Mouse (Mus musculus) G1E (cell line): ENCODE data around the gene Aqp5. TPM values are rescaled to one million over a fixed set of nuclear protein-coding genes. Genes with fewer than 3 reads are reported as not detected.
A peak's percentile ranks its signal among the peaks of the same experiment; 100 is the strongest.

Experiments used
- ATAC-seq: 2 replicates; pipeline ENCODE4 v1.8.0; 2016; ENCODE audit warnings: mild to moderate bottlenecking; ENCODE audit not compliant: insufficient number of reproducible peaks, poor library complexity, low FRiP score, severe bottlenecking; ENCODE audit errors: extremely low read depth
- DNase-seq: peaks from one replicate; pipeline ENCODE4 v3.0.0; 2012; ENCODE audit warnings: low spot score
- H3K27me3 ChIP-seq: 2 replicates; pipeline ENCODE4 v1.6.1; 2012; ENCODE audit warnings: mild to moderate bottlenecking, low read length, inconsistent platforms; ENCODE audit not compliant: insufficient read depth
- H3K36me3 ChIP-seq: replicated peaks from 2 replicates; pipeline ENCODE3; 2012; ENCODE audit warnings: mild to moderate bottlenecking, inconsistent platforms
- H3K4me1 ChIP-seq: 2 replicates; pipeline ENCODE4 v1.6.1; 2012; ENCODE audit warnings: low read depth, low read length, inconsistent platforms, mixed read lengths; ENCODE audit not compliant: insufficient read depth
- H3K4me3 ChIP-seq: 2 replicates; pipeline ENCODE4 v1.5.1; 2012; ENCODE audit warnings: low read depth, mild to moderate bottlenecking, inconsistent platforms, low read length, moderate library complexity, mixed read lengths
- H3K9me3 ChIP-seq: replicated peaks from 2 replicates; pipeline ENCODE4 v1.6.1; 2012; ENCODE audit warnings: inconsistent platforms
- CTCF ChIP-seq: IDR thresholded peaks from 2 replicates; pipeline ENCODE4 v1.5.1; 2012; ENCODE audit warnings: low read depth, low read length, inconsistent platforms, mixed read lengths
- GATA1 ChIP-seq: IDR thresholded peaks from 2 replicates; pipeline ENCODE4 v1.6.1; 2012; ENCODE audit warnings: borderline replicate concordance, low read length, inconsistent platforms, mixed read lengths
- GATA2 ChIP-seq: IDR thresholded peaks from 2 replicates; pipeline ENCODE4 v1.6.1; 2012; ENCODE audit warnings: low read depth, low read length, inconsistent platforms, borderline replicate concordance
- POLR2AphosphoS5 ChIP-seq: IDR thresholded peaks from 2 replicates; pipeline ENCODE4 v1.6.1; 2012; ENCODE audit warnings: low read depth, low read length, inconsistent platforms; ENCODE audit not compliant: insufficient replicate concordance
- TAL1 ChIP-seq: conservative IDR thresholded peaks from 2 replicates; pipeline ENCODE4 v1.6.1; 2012; ENCODE audit warnings: low read depth, low read length, inconsistent platforms, mixed read lengths
- polyA plus RNA-seq: library from polyadenylated mRNA; stranded (reverse); fragments of >175 nt; gene quantifications from 2 replicates; pipeline ENCODE4 v1.2.3, GENCODE M21; 2012
- total RNA-seq, 2 experiments: library from RNA; stranded (forward) in 1 of 2; stranded (reverse) in 1 of 2; fragments of 200-1000 nt in 1 of 2; fragments of >200 nt in 1 of 2; fragmentation: Nextera tagmentation in 1 of 2; gene quantifications; 2 replicates each; pipeline ENCODE4 v1.2.3; 2014 to 2017

Aqp5 gene
- total and polyA plus RNA-seq, 3 experiments: 0.44 TPM; not detected in 2

GRCm38 (mm10) chr15:99599245-99600070 is 8.9 kb downstream of the Aqp5 start:
- DNase-seq (no peak), ATAC-seq (no peak)
- peaks cover 19% of the 10 kb centered on the region for H3K4me1 ChIP-seq
- no peaks in the 10 kb centered on the region for H3K36me3 ChIP-seq
- TF ChIP-seq POLR2AphosphoS5 (no peak), GATA2 (no peak), TAL1 (no peak), GATA1 (no peak), CTCF (no peak)
- H3K9me3 ChIP-seq: no peaks in the 10 kb centered on the region
- peaks cover 74% of the 10 kb centered on the region for H3K27me3 ChIP-seq
- no peak overlapping the region for H3K4me3 ChIP-seq

GRCm38 (mm10) chr15:99600986-99601822 is 10.6 kb downstream of the Aqp5 start, which contains the start of gene Aqp6:
Gene Aqp6, plus strand, starts transcription at chr15:99601400.
- Histone ChIP-seq H3K4me1 (peaks cover 24% of the 10 kb centered on the region), H3K9me3 (no peaks in the 10 kb centered on the region), H3K27me3 (peaks cover 77% of the 10 kb centered on the region), H3K4me3 (no peak within 1 kb of the TSS), H3K36me3 (no peaks in the 10 kb centered on the region)
- no peak for DNase-seq
- ATAC-seq: no peak
- TF ChIP-seq GATA1: no peak

- peaks cover 76% of the 10 kb centered on the region for H3K27me3 ChIP-seq
- H3K4me1 ChIP-seq: peaks cover 26% of the 10 kb centered on the region
- TF ChIP-seq POLR2AphosphoS5 (no peak), GATA1 (no peak), CTCF (no peak), TAL1 (no peak), GATA2 (no peak)
- DNase-seq: no peak
- ATAC-seq: no peak
- no peaks in the 10 kb centered on the region for H3K9me3 ChIP-seq
- H3K36me3 ChIP-seq: no peaks in the 10 kb centered on the region
- no peak overlapping the region for H3K4me3 ChIP-seq
These were observed 11.2 kb downstream of the Aqp5 start for GRCm38 (mm10) chr15:99601823-99602120.

DNA sequence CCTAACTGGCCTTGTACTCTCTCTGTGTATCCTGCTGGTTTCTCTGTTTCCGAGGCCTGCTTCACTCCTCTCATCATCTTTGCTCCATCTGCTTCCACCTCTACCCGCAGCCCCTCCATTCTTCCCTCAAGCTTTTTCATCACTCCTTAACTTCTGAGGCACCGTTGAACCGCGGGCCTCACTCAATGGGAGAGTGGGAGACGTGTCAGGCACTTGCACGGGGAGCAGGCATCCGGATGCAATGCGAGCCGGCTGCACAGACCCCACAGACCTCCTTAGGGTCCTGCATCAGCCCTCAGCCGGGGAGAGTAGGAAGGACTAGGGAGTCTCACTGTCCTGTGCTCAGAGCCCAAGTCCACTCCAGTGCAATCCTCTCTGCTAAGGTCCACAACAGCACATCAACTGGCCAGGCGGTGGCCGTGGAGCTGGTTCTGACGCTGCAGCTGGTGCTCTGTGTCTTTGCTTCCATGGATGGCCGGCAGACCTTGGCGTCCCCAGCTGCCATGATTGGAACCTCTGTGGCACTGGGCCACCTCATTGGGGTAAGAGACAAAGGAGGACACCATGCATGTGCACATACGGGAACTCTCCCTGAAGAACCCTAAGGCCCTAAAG is 11.7 kb downstream of the Aqp5 start:
- H3K9me3 ChIP-seq: no peaks in the 10 kb centered on the region
- DNase-seq (no peak), ATAC-seq (no peak)
- TF ChIP-seq CTCF: no peak
- TF ChIP-seq TAL1: no peak
- no peak for TF ChIP-seq GATA1
- no peak for TF ChIP-seq GATA2
- no peak for TF ChIP-seq POLR2AphosphoS5
- no peaks in the 10 kb centered on the region for H3K36me3 ChIP-seq
- no peak overlapping the region for H3K4me3 ChIP-seq
- H3K27me3 ChIP-seq: peaks cover 76% of the 10 kb centered on the region
- H3K4me1 ChIP-seq: peaks cover 32% of the 10 kb centered on the region

DNA sequence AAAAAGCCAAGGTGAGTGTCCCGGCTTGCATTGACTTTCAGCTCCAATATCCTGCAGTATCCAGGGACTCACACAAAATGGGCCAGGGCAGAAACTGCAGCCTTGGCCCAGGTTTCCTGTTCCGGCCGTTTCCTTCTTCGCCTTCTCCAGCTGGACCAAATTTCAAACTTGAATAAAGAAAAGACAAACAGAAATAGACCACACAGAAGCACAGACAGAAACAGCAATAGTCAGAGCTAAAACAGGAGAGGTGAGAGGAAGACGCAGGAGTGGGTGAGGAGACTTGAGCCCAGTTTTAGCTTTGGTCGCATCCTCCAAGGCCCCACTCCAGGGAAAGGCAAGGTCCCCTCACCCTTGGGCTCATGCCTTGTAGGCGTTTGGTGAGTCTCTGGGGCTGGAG is 12.6 kb downstream of the Aqp5 start:
- peaks cover 38% of the 10 kb centered on the region for H3K4me1 ChIP-seq
- H3K27me3 ChIP-seq: peaks cover 75% of the 10 kb centered on the region
- DNase-seq (no peak), ATAC-seq (no peak)
- no peak for TF ChIP-seq POLR2AphosphoS5
- no peak for TF ChIP-seq GATA1
- no peak for TF ChIP-seq CTCF
- TF ChIP-seq GATA2: no peak
- no peaks in the 10 kb centered on the region for H3K9me3 ChIP-seq
- no peaks in the 10 kb centered on the region for H3K36me3 ChIP-seq
- H3K4me3 ChIP-seq: no peak overlapping the region

DNA sequence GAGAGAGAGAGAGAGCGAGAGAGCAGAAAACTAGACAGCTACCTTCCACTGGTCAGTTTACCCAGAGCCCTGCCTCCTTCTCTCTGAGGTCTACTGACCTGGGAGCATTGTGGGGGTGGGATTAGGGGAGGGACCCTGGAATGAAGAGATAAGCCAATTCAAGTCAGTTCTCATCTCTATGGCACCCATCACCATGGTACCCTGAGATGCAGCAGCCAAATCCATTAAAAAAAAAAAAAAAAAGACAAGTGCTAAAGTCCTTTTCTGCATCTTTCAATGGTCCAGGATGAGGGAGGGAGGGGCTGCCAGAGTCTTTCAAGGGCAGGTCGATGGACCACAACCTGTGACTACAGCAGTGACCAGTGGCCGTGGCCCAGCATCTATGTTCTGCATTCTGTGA is 15.0 kb downstream of the Aqp5 start:
- Histone ChIP-seq H3K27me3 (peaks cover 68% of the 10 kb centered on the region), H3K9me3 (no peaks in the 10 kb centered on the region), H3K4me3 (no peak overlapping the region), H3K36me3 (no peaks in the 10 kb centered on the region), H3K4me1 (peaks cover 37% of the 10 kb centered on the region)
- TF ChIP-seq POLR2AphosphoS5: no peak
- no peak for DNase-seq
- no peak for ATAC-seq

DNA sequence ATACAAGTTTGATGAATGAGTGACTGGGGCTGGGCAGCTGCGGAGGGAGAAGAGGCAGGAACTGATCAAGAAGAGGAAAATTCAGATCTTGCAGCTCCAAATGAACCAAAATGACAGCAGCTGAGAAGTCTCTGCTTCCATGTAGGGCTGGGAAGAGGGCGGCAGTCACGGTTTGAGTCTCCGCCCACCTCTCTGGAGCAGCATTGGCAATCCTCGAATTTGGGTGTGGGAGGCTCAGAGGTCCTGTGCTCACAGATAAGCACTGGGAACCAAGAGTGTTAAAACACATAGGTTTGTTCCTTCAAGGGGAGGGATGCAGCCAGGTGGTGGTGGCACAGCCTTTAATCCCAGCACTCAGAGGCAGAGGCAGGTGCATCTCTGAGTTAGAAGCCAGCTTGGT is 15.9 kb downstream of the Aqp5 start:
- peaks cover 40% of the 10 kb centered on the region for H3K4me1 ChIP-seq
- TF ChIP-seq TAL1 (0 out of 2 replicates have a peak, but pooled peaks have one; percentile 14), GATA2 (no peak)
- DNase-seq (no peak), ATAC-seq (no peak)
- no peak overlapping the region; the same call in 1 of the 2 replicates for H3K4me3 ChIP-seq
- H3K27me3 ChIP-seq: peaks cover 68% of the 10 kb centered on the region
- H3K36me3 ChIP-seq: no peaks in the 10 kb centered on the region
- no peaks in the 10 kb centered on the region for H3K9me3 ChIP-seq
